In genomic region chr1:154887546-154887945, GRCm38 (mm10) we compare ENCODE assay signal across 22 mouse cellular contexts. TPM values are rescaled to one million over a fixed set of nuclear protein-coding genes. Genes with fewer than 3 reads are reported as not detected.
DNase-seq lines count a peak whose midpoint lies in the region; ATAC-seq lines count a peak whose summit lies in the region.
"Had no signal": no experiment of that assay in that cellular context is flagged by ENCODE, and none has a peak within 500 bp of the region (broad histone marks: within the 10 kb centered on the region; RNA-seq: fewer than 3 reads in every experiment).

No protein-coding gene starts in this region.

- no peak for ATAC-seq in midbrain, embryonic 14.5 days (ENCODE audit: low FRiP score, low TSS enrichment)
- ATAC-seq: inflammation-experienced regulatory T-cells, adult 6 months had no signal

- peak; percentile 37 to 57 for DNase-seq in cerebellum, postnatal 14 days
- no peak for DNase-seq in cerebellum, adult 9-11 months
- peak; percentile 2 for DNase-seq in heart, embryonic 10.5 days (ENCODE audit: low spot score)
- DNase-seq in heart, postnatal 25 days (ENCODE audit: low spot score) = no peak
- no peak for DNase-seq in midbrain, embryonic 10.5 days (ENCODE audit: low spot score)
- no peak for DNase-seq in midbrain, embryonic 14.5 days
- no peak for DNase-seq in B cell, adult 2 months
- no peak for DNase-seq in spleen, postnatal 14 days (ENCODE audit: low spot score in 2 of 2)
- DNase-seq: adrenal gland, postnatal 14 days; gastrocnemius, postnatal 25 days; heart, adult 18-20 months; kidney, adult 11 months; kidney, postnatal 14 days had no signal

- no peak overlapping the region for H3K4me2 ChIP-seq in midbrain, embryonic 14.5 days (ENCODE audit: low read length)
- H3K4me2 ChIP-seq: embryonic facial prominence, embryonic 15.5 days; heart, embryonic 12.5 days; limb, embryonic 13.5 days; liver, embryonic 11.5 days; lung, embryonic 15.5 days; neural tube, embryonic 13.5 days had no signal

- no peak overlapping the region for H3K27ac ChIP-seq in heart, embryonic 10.5 days
- 0 out of 2 replicates have a peak overlapping the region, but pooled peaks have one; percentile 71 for H3K27ac ChIP-seq in midbrain, embryonic 10.5 days (replicated peaks)
- peak overlapping the region; percentile 17 for H3K27ac ChIP-seq in midbrain, embryonic 14.5 days (replicated peaks; ENCODE audit: low read depth, low read length)
- H3K27ac ChIP-seq: embryonic facial prominence, embryonic 10.5 days; embryonic facial prominence, embryonic 15.5 days; left cerebral cortex, adult 2 months; limb, embryonic 13.5 days; lung, embryonic 15.5 days; neural tube, embryonic 13.5 days had no signal

- 77% methylated on average over 3 of the region's 3 CpGs for WGBS in heart, embryonic 10.5 days
- WGBS in midbrain, embryonic 10.5 days = 79% methylated on average over 3 of the region's 3 CpGs
- 67% methylated on average over 3 of the region's 3 CpGs for WGBS in midbrain, embryonic 14.5 days

- H3K36me3 ChIP-seq in heart, embryonic 10.5 days = no peaks in the 10 kb centered on the region
- H3K36me3 ChIP-seq in midbrain, embryonic 10.5 days = no peaks in the 10 kb centered on the region
- H3K36me3 ChIP-seq in midbrain, embryonic 14.5 days (ENCODE audit: control insufficient read depth, insufficient read depth, low read length) = no peaks in the 10 kb centered on the region
- H3K36me3 ChIP-seq: embryonic facial prominence, embryonic 10.5 days; embryonic facial prominence, embryonic 15.5 days; heart, embryonic 12.5 days; limb, embryonic 13.5 days; lung, embryonic 15.5 days; neural tube, embryonic 13.5 days had no signal

- H3K4me3 ChIP-seq in heart, embryonic 10.5 days = no peak overlapping the region
- H3K4me3 ChIP-seq in midbrain, embryonic 10.5 days = no peak overlapping the region
- no peak overlapping the region for H3K4me3 ChIP-seq in midbrain, embryonic 14.5 days (replicated peaks; ENCODE audit: low read depth, low read length)
- H3K4me3 ChIP-seq: embryonic facial prominence, embryonic 10.5 days; embryonic facial prominence, embryonic 15.5 days; heart, embryonic 12.5 days; left cerebral cortex, adult 2 months; limb, embryonic 13.5 days; lung, embryonic 15.5 days; neural tube, embryonic 13.5 days had no signal

- H3K9ac ChIP-seq in midbrain, embryonic 14.5 days (replicated peaks; ENCODE audit: low read length) = no peak overlapping the region
- H3K9ac ChIP-seq: embryonic facial prominence, embryonic 15.5 days; heart, embryonic 12.5 days; limb, embryonic 13.5 days; lung, embryonic 15.5 days; neural tube, embryonic 13.5 days had no signal

- intact Hi-C loops in heart, postnatal 25 days (cut with DNase I) = no loop called here

- H3K27me3 ChIP-seq in heart, embryonic 10.5 days (ENCODE audit: insufficient read depth, poor library complexity, severe bottlenecking) = peaks cover 32% of the 10 kb centered on the region
- peaks cover 46% of the 10 kb centered on the region for H3K27me3 ChIP-seq in midbrain, embryonic 10.5 days (ENCODE audit: low read depth, poor library complexity, severe bottlenecking)
- H3K27me3 ChIP-seq in midbrain, embryonic 14.5 days (ENCODE audit: control insufficient read depth, insufficient read depth, low read length) = peaks cover 16% of the 10 kb centered on the region

- peaks cover 15% of the 10 kb centered on the region for H3K4me1 ChIP-seq in heart, embryonic 10.5 days
- peaks cover 57% of the 10 kb centered on the region for H3K4me1 ChIP-seq in midbrain, embryonic 10.5 days
- peaks cover 36% of the 10 kb centered on the region for H3K4me1 ChIP-seq in midbrain, embryonic 14.5 days (ENCODE audit: control insufficient read depth, insufficient read depth, low read length)

- no peaks in the 10 kb centered on the region for H3K9me3 ChIP-seq in heart, embryonic 10.5 days
- H3K9me3 ChIP-seq in midbrain, embryonic 10.5 days (replicated peaks) = 0 out of 2 replicates have a peak, but pooled peaks cover 3% of the 10 kb centered on the region
- no peaks in the 10 kb centered on the region for H3K9me3 ChIP-seq in midbrain, embryonic 14.5 days (ENCODE audit: control insufficient read depth, low read length)
- H3K9me3 ChIP-seq: embryonic facial prominence, embryonic 10.5 days; embryonic facial prominence, embryonic 15.5 days; limb, embryonic 13.5 days; lung, embryonic 15.5 days; neural tube, embryonic 13.5 days had no signal

RNA-seq across cellular contexts. Expression of gene Cacna1e, which starts 3.2 kb away (rescaled TPM):
- 0.20 and 0.42 TPM in 2 replicates for polyA plus RNA-seq in heart, embryonic 10.5 days (2016; fragmentation: Nextera tagmentation; extraction: Ambion mirVana)
- total RNA-seq in heart, postnatal 25 days (2021) = under 1 TPM; 0.14 to 0.16 TPM
- 1.3 and 1.5 TPM in 2 replicates for polyA plus RNA-seq in midbrain, embryonic 10.5 days (2016; fragmentation: Nextera tagmentation; extraction: Ambion mirVana)
- 16.8 and 19.2 TPM in 2 replicates for polyA plus RNA-seq in midbrain, embryonic 14.5 days (2014; fragmentation: Nextera tagmentation; extraction: Ambion mirVana)

Comparison
In these comparisons a context has a peak if more than half of its experiments do, and no peak if none do; other contexts are left out.
1. DNase-seq: peak in cerebellum, postnatal 14 days (2 of 2) and heart, embryonic 10.5 days (single experiment); none in cerebellum, adult 9-11 months (single experiment), heart, postnatal 25 days (single experiment), midbrain, embryonic 10.5 days (single experiment), midbrain, embryonic 14.5 days (single experiment), B cell, adult 2 months (0 of 2) and spleen, postnatal 14 days (0 of 2).